In genomic region chr1:153770776-153771167, GRCm38 (mm10) we compare ENCODE assay signal across 17 mouse cellular contexts. TPM values are rescaled to one million over a fixed set of nuclear protein-coding genes. Genes with fewer than 3 reads are reported as not detected.
DNase-seq lines count a peak whose midpoint lies in the region; ATAC-seq and TF ChIP-seq lines count a peak whose summit lies in the region.
"Had no signal": no experiment of that assay in that cellular context is flagged by ENCODE, and none has a peak within 500 bp of the region (broad histone marks: within the 10 kb centered on the region; RNA-seq: fewer than 3 reads in every experiment).

No protein-coding gene starts in this region.

- WGBS in kidney, adult 2 months: 100% methylated on average over 1 of the region's 1 CpGs
- whole genome bisulfite sequencing in liver, embryonic 16.5 days (ENCODE audit: insufficient replicate concordance): 66% methylated on average over 1 of the region's 1 CpGs
- 76% methylated on average over 1 of the region's 1 CpGs for WGBS in liver, embryonic 11.5 days
- WGBS in intestine, postnatal 0 days: 36% methylated on average over 1 of the region's 1 CpGs

- no peak for TF ChIP-seq CTCF in kidney, adult 2 months (conservative IDR thresholded peaks at IDR 0.05; ENCODE audit: insufficient read depth, insufficient read length, low read depth, low read length)
- no peak for TF ChIP-seq CTCF in intestine, postnatal 0 days (IDR thresholded peaks at IDR 0.05; ENCODE audit: low read depth)

- peak; percentile 16 for DNase-seq in kidney, adult 2 months
- no peak for DNase-seq in kidney, postnatal 36 days
- DNase-seq in liver, embryonic 11.5 days (ENCODE audit: low spot score): no peak
- DNase-seq in urinary bladder, postnatal 25 days (ENCODE audit: low spot score): no peak
- DNase-seq in right cerebral cortex, postnatal 4 days: no peak
- DNase-seq: adrenal gland, postnatal 14 days; cerebellum, adult 18-20 months; cerebellum, adult 9-11 months; cerebellum, postnatal 36 days; gastrocnemius, postnatal 14 days; heart, postnatal 36 days had no signal

- no peak overlapping the region for H3K27ac ChIP-seq in kidney, adult 2 months (ENCODE audit: insufficient read depth, low read depth, low read length)
- H3K27ac ChIP-seq in liver, embryonic 16.5 days (ENCODE audit: low read length): 0 out of 2 replicates have a peak overlapping the region, but pooled peaks have one; percentile 6
- H3K27ac ChIP-seq in liver, embryonic 11.5 days (ENCODE audit: low read depth, low read length): no peak overlapping the region
- H3K27ac ChIP-seq in intestine, postnatal 0 days (ENCODE audit: low read depth, low read length): peak overlapping the region; percentile 85
- H3K27ac ChIP-seq: embryonic facial prominence, embryonic 13.5 days; forebrain, embryonic 12.5 days had no signal

- no peaks in the 10 kb centered on the region for H3K27me3 ChIP-seq in kidney, adult 2 months (replicated peaks; ENCODE audit: control insufficient read depth, insufficient read depth, low read length)
- no peaks in the 10 kb centered on the region for H3K27me3 ChIP-seq in liver, embryonic 16.5 days (ENCODE audit: control insufficient read depth, insufficient read depth, low read depth, low read length)
- H3K27me3 ChIP-seq in liver, embryonic 11.5 days (replicated peaks; ENCODE audit: control insufficient read depth, insufficient read depth, low read length): no peaks in the 10 kb centered on the region
- H3K27me3 ChIP-seq in intestine, postnatal 0 days (replicated peaks; ENCODE audit: control insufficient read depth, insufficient read depth, low read length): no peaks in the 10 kb centered on the region
- H3K27me3 ChIP-seq: embryonic facial prominence, embryonic 13.5 days; forebrain, embryonic 12.5 days; heart, embryonic 12.5 days had no signal

- ATAC-seq in liver, embryonic 16.5 days (ENCODE audit: low read depth): no peak
- ATAC-seq in liver, embryonic 11.5 days (replicated peaks; ENCODE audit: low FRiP score): no peak
- peak; percentile 75 for ATAC-seq in intestine, postnatal 0 days
- ATAC-seq: forebrain, embryonic 16.5 days had no signal

- no peaks in the 10 kb centered on the region for H3K4me1 ChIP-seq in kidney, adult 2 months (ENCODE audit: control insufficient read depth, insufficient read depth, low read length)
- H3K4me1 ChIP-seq in liver, embryonic 16.5 days (ENCODE audit: control insufficient read depth, low read depth, low read length): no peaks in the 10 kb centered on the region
- no peaks in the 10 kb centered on the region for H3K4me1 ChIP-seq in liver, embryonic 11.5 days (replicated peaks; ENCODE audit: control insufficient read depth, insufficient read depth, low read length)
- peaks cover 8% of the 10 kb centered on the region; the same call in 1 of the 2 replicates for H3K4me1 ChIP-seq in intestine, postnatal 0 days (replicated peaks; ENCODE audit: control insufficient read depth, insufficient read depth, low read length)
- H3K4me1 ChIP-seq: forebrain, embryonic 12.5 days had no signal

- no peaks in the 10 kb centered on the region for H3K9me3 ChIP-seq in liver, embryonic 16.5 days (replicated peaks; ENCODE audit: control insufficient read depth, low read length)
- no peaks in the 10 kb centered on the region for H3K9me3 ChIP-seq in liver, embryonic 11.5 days (ENCODE audit: control insufficient read depth, low read length)
- no peaks in the 10 kb centered on the region for H3K9me3 ChIP-seq in intestine, postnatal 0 days (ENCODE audit: control insufficient read depth)
- H3K9me3 ChIP-seq: embryonic facial prominence, embryonic 13.5 days; forebrain, embryonic 12.5 days; heart, embryonic 12.5 days had no signal

- no peak for TF ChIP-seq POLR2A in kidney, adult 2 months (IDR thresholded peaks at IDR 0.05; ENCODE audit: low read depth, low read length)

- H3K4me2 ChIP-seq in liver, embryonic 16.5 days (ENCODE audit: low read depth, low read length): no peak overlapping the region
- H3K4me2 ChIP-seq in liver, embryonic 11.5 days: no peak overlapping the region
- H3K4me2 ChIP-seq in intestine, postnatal 0 days (replicated peaks; ENCODE audit: low read depth): peak overlapping the region; percentile 60
- H3K4me2 ChIP-seq: embryonic facial prominence, embryonic 13.5 days; forebrain, embryonic 12.5 days; heart, embryonic 12.5 days had no signal

- H3K9ac ChIP-seq in liver, embryonic 16.5 days (ENCODE audit: low read depth, low read length): no peak overlapping the region
- no peak overlapping the region for H3K9ac ChIP-seq in liver, embryonic 11.5 days (ENCODE audit: low read depth, low read length)
- H3K9ac ChIP-seq in intestine, postnatal 0 days (ENCODE audit: low read depth, low read length): no peak overlapping the region
- H3K9ac ChIP-seq: embryonic facial prominence, embryonic 13.5 days; forebrain, embryonic 12.5 days; heart, embryonic 12.5 days had no signal

- no peak overlapping the region for H3K4me3 ChIP-seq in kidney, adult 2 months (ENCODE audit: insufficient read depth, low read depth, low read length)
- no peak overlapping the region for H3K4me3 ChIP-seq in liver, embryonic 16.5 days (ENCODE audit: low read depth, low read length)
- no peak overlapping the region for H3K4me3 ChIP-seq in liver, embryonic 11.5 days (ENCODE audit: low read depth, low read length)
- H3K4me3 ChIP-seq in intestine, postnatal 0 days (ENCODE audit: low read depth, low read length): no peak overlapping the region
- H3K4me3 ChIP-seq: embryonic facial prominence, embryonic 13.5 days; forebrain, embryonic 12.5 days; heart, embryonic 12.5 days had no signal

- H3K36me3 ChIP-seq in kidney, adult 2 months (ENCODE audit: control insufficient read depth, insufficient read depth, low read length): no peaks in the 10 kb centered on the region
- no peaks in the 10 kb centered on the region for H3K36me3 ChIP-seq in liver, embryonic 16.5 days (ENCODE audit: control insufficient read depth, insufficient read depth)
- H3K36me3 ChIP-seq in liver, embryonic 11.5 days (ENCODE audit: control insufficient read depth, insufficient read depth, low read length): no peaks in the 10 kb centered on the region
- no peaks in the 10 kb centered on the region for H3K36me3 ChIP-seq in intestine, postnatal 0 days (ENCODE audit: control insufficient read depth, insufficient read depth)
- H3K36me3 ChIP-seq: embryonic facial prominence, embryonic 13.5 days; forebrain, embryonic 12.5 days; heart, embryonic 12.5 days had no signal

RNA-seq across cellular contexts. Expression of gene Rnasel, which starts 21.5 kb away (rescaled TPM):
- polyA plus RNA-seq in kidney, adult 2 months (2012; rRNA removed): 2.4 and 3.4 TPM in 2 replicates
- 28.9 and 29.1 TPM in 2 replicates for polyA plus RNA-seq in liver, embryonic 16.5 days (2015; fragmentation: Nextera tagmentation; extraction: Ambion mirVana)
- polyA plus RNA-seq in liver, embryonic 11.5 days (2014; fragmentation: Nextera tagmentation; extraction: Ambion mirVana): 5.4 and 7.2 TPM in 2 replicates
- 49.9 and 57.7 TPM in 2 replicates for polyA plus RNA-seq in intestine, postnatal 0 days (2015; fragmentation: Nextera tagmentation; extraction: Ambion mirVana)

RNA-seq across cellular contexts. Expression of gene Rgs16, which starts 30.6 kb away (rescaled TPM):
- polyA plus RNA-seq in kidney, adult 2 months (2012; rRNA removed): 0.45 and 0.61 TPM in 2 replicates
- polyA plus RNA-seq in liver, embryonic 16.5 days (2015; fragmentation: Nextera tagmentation; extraction: Ambion mirVana): 3.1 and 3.7 TPM in 2 replicates
- 0.94 and 1.3 TPM in 2 replicates for polyA plus RNA-seq in liver, embryonic 11.5 days (2014; fragmentation: Nextera tagmentation; extraction: Ambion mirVana)
- polyA plus RNA-seq in intestine, postnatal 0 days (2015; fragmentation: Nextera tagmentation; extraction: Ambion mirVana): 2.1 and 2.4 TPM in 2 replicates

Comparison
In these comparisons a context has a peak if more than half of its experiments do, and no peak if none do; other contexts are left out.
1. H3K27ac ChIP-seq: peak in liver, embryonic 16.5 days (single experiment) and intestine, postnatal 0 days (single experiment); none in kidney, adult 2 months (single experiment) and liver, embryonic 11.5 days (single experiment).